10 mouse cellular contexts compared by ENCODE assay signal in the genomic region with DNA sequence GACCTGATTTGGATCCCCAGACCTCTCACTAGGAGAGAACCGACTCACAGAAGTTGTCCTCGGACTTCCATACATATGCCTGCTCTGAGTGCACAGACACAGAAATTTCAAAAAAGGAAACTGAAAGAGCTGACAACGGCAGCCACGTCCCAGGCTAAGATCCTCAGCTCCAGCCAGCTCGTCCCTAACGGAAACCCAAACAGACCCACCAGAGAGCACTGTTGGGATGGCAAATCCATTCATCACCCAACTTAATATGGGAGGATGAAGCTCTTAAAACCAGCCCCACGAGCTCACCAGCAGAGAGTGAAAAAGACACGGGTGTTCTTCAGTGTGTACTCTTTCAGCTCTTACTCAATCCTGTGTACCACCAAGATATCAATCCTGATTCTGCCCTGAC. TPM values are rescaled to one million over a fixed set of nuclear protein-coding genes. Genes with fewer than 3 reads are reported as not detected.
DNase-seq lines count a peak whose midpoint lies in the region; ATAC-seq and TF ChIP-seq lines count a peak whose summit lies in the region.
"Had no signal": no experiment of that assay in that cellular context is flagged by ENCODE, and none has a peak within 500 bp of the region (broad histone marks: within the 10 kb centered on the region; RNA-seq: fewer than 3 reads in every experiment).

No protein-coding gene starts in this region.

- no peaks in the 10 kb centered on the region for H3K9me3 ChIP-seq in heart, embryonic 16.5 days (replicated peaks; ENCODE audit: control insufficient read depth, low read length)
- H3K9me3 ChIP-seq in liver, embryonic 15.5 days (replicated peaks), result no peaks in the 10 kb centered on the region
- H3K9me3 ChIP-seq: megakaryocyte, embryonic 14.5 days had no signal

- H3K4me1 ChIP-seq in heart, embryonic 16.5 days (ENCODE audit: control insufficient read depth, insufficient read depth, low read length), result peaks cover 61% of the 10 kb centered on the region
- peaks cover 27% of the 10 kb centered on the region; the same call in 1 of the 2 replicates for H3K4me1 ChIP-seq in spleen, adult 2 months (ENCODE audit: control insufficient read depth, insufficient read depth, insufficient read length)
- peaks cover 37% of the 10 kb centered on the region for H3K4me1 ChIP-seq in liver, embryonic 15.5 days (replicated peaks)

- no peak for TF ChIP-seq CTCF in spleen, adult 2 months (IDR thresholded peaks at IDR 0.05; ENCODE audit: extremely low read depth, insufficient read depth, insufficient read length, insufficient replicate concordance)

- TF ChIP-seq POLR2A in spleen, adult 2 months (IDR thresholded peaks at IDR 0.05; ENCODE audit: low read depth, low read length), result no peak

- no peaks in the 10 kb centered on the region for H3K27me3 ChIP-seq in heart, embryonic 16.5 days (ENCODE audit: control insufficient read depth, insufficient read depth, low read length)
- peaks cover 2% of the 10 kb centered on the region; the same call in 1 of the 2 replicates for H3K27me3 ChIP-seq in spleen, adult 2 months (ENCODE audit: control insufficient read depth, insufficient read depth, low read length)
- H3K27me3 ChIP-seq in liver, embryonic 15.5 days, result peaks cover 40% of the 10 kb centered on the region

- ATAC-seq in heart, embryonic 16.5 days (replicated peaks; ENCODE audit: extremely low read depth, insufficient read depth, low FRiP score), result no peak
- ATAC-seq in liver, embryonic 15.5 days (ENCODE audit: insufficient read depth), result no peak
- ATAC-seq in megakaryocyte-erythroid progenitor cell, adult 5-6 weeks (replicated peaks; ENCODE audit: low FRiP score, low TSS enrichment, poor library complexity, severe bottlenecking), result no peak
- ATAC-seq in activated CD4-positive, CD25-positive, alpha-beta regulatory T cell, adult 4 months, result no peak

- 0 out of 2 replicates have a peak, but pooled peaks cover 4% of the 10 kb centered on the region for H3K36me3 ChIP-seq in heart, embryonic 16.5 days (ENCODE audit: control insufficient read depth, insufficient read depth)
- H3K36me3 ChIP-seq in spleen, adult 2 months (ENCODE audit: control insufficient read depth, insufficient read depth, low read length), result no peaks in the 10 kb centered on the region
- H3K36me3 ChIP-seq in liver, embryonic 15.5 days (replicated peaks), result 0 out of 2 replicates have a peak, but pooled peaks cover 6% of the 10 kb centered on the region

- H3K9ac ChIP-seq in heart, embryonic 16.5 days (ENCODE audit: low read length), result no peak overlapping the region
- no peak overlapping the region for H3K9ac ChIP-seq in liver, embryonic 15.5 days

- peak overlapping the region; percentile 58 for H3K27ac ChIP-seq in heart, embryonic 16.5 days (ENCODE audit: low read length)
- peak overlapping the region; percentile 69 for H3K27ac ChIP-seq in spleen, adult 2 months (ENCODE audit: insufficient read depth, low read length)
- H3K27ac ChIP-seq in liver, embryonic 15.5 days (replicated peaks), result 0 out of 2 replicates have a peak overlapping the region, but pooled peaks have one; percentile 15

- no peak for DNase-seq in heart, postnatal 4 days
- DNase-seq in spleen, adult 2 months (ENCODE audit: low read depth in 1 of 2, low spot score in 2 of 2), result no peak
- no peak for DNase-seq in spleen, postnatal 36 days (ENCODE audit: low spot score in 2 of 2)
- DNase-seq in spleen, postnatal 10 days (ENCODE audit: low spot score in 2 of 2), result no peak
- DNase-seq: cerebellum, adult 9-11 months had no signal

- H3K4me3 ChIP-seq in heart, embryonic 16.5 days (ENCODE audit: low read length), result peak overlapping the region; percentile 75; the same call in 1 of the 2 replicates
- H3K4me3 ChIP-seq in spleen, adult 2 months (ENCODE audit: extremely low read depth, insufficient read depth, insufficient read length), result no peak overlapping the region
- H3K4me3 ChIP-seq in liver, embryonic 15.5 days (replicated peaks), result no peak overlapping the region

- H3K4me2 ChIP-seq in heart, embryonic 16.5 days (ENCODE audit: low read depth, low read length), result peak overlapping the region; percentile 75
- H3K4me2 ChIP-seq in liver, embryonic 15.5 days, result no peak overlapping the region

- WGBS in heart, embryonic 16.5 days, result 52% methylated on average over 8 of the region's 8 CpGs
- 52% methylated on average over 8 of the region's 8 CpGs for WGBS in spleen, adult 2 months
- 43% methylated on average over 8 of the region's 8 CpGs for WGBS in liver, embryonic 15.5 days (ENCODE audit: insufficient replicate concordance)

RNA-seq across cellular contexts. Expression of a gene that starts 17.8 kb away (rescaled TPM):
- 17.9 and 21.8 TPM in 2 replicates for polyA plus RNA-seq in heart, embryonic 16.5 days (2015; fragmentation: Nextera tagmentation; extraction: Ambion mirVana)
- 10 to 100 TPM; 55.3 to 62.3 TPM for total RNA-seq in heart, postnatal 4 days (2021)
- polyA plus RNA-seq in spleen, adult 2 months (2012; rRNA removed), result 34.6 and 39.6 TPM in 2 replicates
- 2.8 and 3.1 TPM in 2 replicates for polyA plus RNA-seq in liver, embryonic 15.5 days (2015; fragmentation: Nextera tagmentation; extraction: Ambion mirVana)
- total RNA-seq in megakaryocyte-erythroid progenitor cell, adult 5-6 weeks (2014; fragmentation: Nextera tagmentation), result 2.6 and 3.1 TPM in 2 replicates
- total RNA-seq in megakaryocyte-erythroid progenitor cell, adult 5-6 weeks (2017), result 0.56 and 0.61 TPM in 2 replicates
- 10 to 100 TPM; 22.2 to 28.7 TPM for polyA plus RNA-seq in activated CD4-positive, CD25-positive, alpha-beta regulatory T cell, adult 4 months (2017; shearing (Covaris generic))

RNA-seq across cellular contexts. Expression of a gene that starts 53.7 kb away (rescaled TPM):
- polyA plus RNA-seq in heart, embryonic 16.5 days (2015; fragmentation: Nextera tagmentation; extraction: Ambion mirVana), result 14.5 and 14.8 TPM in 2 replicates
- total RNA-seq in heart, postnatal 4 days (2021), result 10 to 100 TPM; 37.0 to 39.0 TPM
- 65.2 and 74.3 TPM in 2 replicates for polyA plus RNA-seq in spleen, adult 2 months (2012; rRNA removed)
- polyA plus RNA-seq in liver, embryonic 15.5 days (2015; fragmentation: Nextera tagmentation; extraction: Ambion mirVana), result 8.8 and 9.6 TPM in 2 replicates
- total RNA-seq in megakaryocyte-erythroid progenitor cell, adult 5-6 weeks (2014; fragmentation: Nextera tagmentation), result 32.7 and 37.7 TPM in 2 replicates
- 16.6 and 29.8 TPM in 2 replicates for total RNA-seq in megakaryocyte-erythroid progenitor cell, adult 5-6 weeks (2017)
- 10 to 100 TPM; 22.4 to 23.9 TPM for polyA plus RNA-seq in activated CD4-positive, CD25-positive, alpha-beta regulatory T cell, adult 4 months (2017; shearing (Covaris generic))

Comparison
In these comparisons a context has a peak if more than half of its experiments do, and no peak if none do; other contexts are left out.
1. H3K27ac ChIP-seq: peak in every context shown above with its lines; median percentile 69 in spleen, adult 2 months; 58 in heart, embryonic 16.5 days; 15 in liver, embryonic 15.5 days.